Mouse (Mus musculus) cerebellum, postnatal 14 days (tissue): ENCODE data around the gene Ghitm.
"Not testable (repeated sequence)": the region's sequence is repeated elsewhere in the genome, so short reads cannot be mapped to it uniquely, and the experiment has no call there.

ENCODE experiments used
- DNase-seq, 2 experiments: peaks; one replicate each; pipeline ENCODE4 v3.0.0; 2021; ENCODE audit warnings: mixed read lengths in 2 of 2

Gene Ghitm

DNA sequence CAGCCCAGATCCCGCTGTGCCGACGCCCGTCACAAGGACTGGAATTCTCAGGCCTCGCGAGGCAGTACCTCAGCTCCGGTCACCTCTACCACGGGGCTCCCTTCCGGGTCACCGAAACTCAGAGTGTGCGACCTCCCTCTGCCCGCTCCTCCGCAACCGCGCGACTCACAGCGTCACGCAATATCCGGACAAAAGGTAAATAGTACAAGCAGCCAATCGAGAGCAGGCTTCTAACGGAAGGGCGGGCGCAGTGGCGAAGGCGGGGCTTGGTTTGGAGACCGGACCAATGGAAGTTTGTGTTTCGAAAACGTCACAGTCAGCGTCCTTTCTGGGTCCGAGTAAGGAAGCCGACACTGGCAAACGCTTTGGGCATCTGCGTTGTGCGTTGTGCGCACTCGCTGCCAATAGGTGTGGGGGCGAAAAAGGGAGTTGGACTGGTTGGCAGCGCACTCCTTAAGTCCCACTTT is at the start of gene Ghitm:
Gene Ghitm (minus strand): TSS at position 146 of the 467 bp plus-strand sequence.
- DNase-seq, result peak; percentile 97 to 98

DNA sequence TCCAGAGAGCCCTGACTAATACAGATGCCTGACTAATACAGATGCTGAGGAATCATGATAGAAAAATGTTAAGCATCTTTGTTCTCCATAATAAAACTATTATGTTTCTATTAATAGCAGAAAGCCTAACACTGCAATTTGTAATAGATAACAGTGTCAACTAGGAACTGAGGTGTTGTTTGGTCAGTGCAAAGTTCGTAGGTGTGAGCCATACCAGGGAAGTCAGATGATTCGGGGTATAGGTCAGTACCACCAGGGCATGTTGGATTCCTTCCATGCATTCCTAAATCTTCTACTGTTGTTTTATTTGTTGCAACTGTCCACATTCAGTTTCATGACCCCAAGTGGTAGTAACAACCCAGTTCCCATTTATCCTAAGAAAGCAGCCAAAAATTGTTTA is 49.8 kb upstream of the Ghitm start:
- no peak for DNase-seq

DNA sequence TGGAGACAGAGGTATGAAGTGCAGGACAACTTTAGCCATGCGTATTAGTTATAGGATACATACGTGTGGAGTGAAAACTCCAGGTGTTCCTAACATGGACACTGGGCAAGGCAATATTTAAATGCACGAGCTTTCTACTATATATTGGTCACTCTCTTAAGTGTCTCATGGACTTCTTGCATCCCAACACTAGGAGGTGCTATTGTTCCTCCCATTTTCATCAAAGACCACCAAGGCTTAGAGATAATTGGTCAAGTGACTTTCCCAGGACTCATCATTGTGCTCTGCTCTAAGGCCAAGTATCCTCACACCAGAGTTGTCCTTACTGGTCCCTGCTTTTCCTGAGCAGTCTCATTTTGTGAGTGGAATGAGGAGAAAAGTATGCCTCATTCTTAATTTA is 39.4 kb upstream of the Ghitm start:
- DNase-seq, result peak in 1 of 2 experiments; percentile 3

DNA sequence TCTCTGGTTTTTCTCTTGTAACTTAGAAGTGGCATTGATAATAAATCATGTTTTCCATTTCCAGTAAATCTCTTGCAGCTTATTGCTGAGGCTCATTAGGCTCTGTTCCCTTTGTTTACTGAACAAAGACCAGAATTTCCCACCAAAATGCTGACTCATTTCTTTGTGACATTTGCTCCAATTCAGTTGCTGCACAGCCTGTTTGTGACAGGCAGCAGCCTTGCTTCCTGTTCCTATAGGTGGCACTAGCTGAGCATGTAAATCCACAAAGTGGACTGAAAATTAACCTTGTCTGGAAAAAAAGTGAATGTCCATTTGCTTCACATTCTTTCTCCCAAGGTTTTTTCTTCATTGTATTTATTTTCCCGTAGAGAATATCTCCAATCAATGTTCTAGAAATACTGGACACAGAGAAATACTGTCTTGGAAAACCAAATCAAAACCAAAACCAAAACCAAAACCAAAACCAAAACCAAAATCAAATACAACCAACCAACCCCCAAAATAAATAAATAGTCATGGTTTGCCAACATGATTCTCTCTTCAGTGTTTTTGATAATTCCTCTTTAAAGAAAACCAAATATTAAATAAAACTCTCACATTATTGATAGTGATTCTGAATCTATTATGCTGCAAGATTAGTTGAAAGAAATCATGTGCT is 30.3 kb upstream of the Ghitm start:
- peak; percentile 29 to 31 for DNase-seq

DNA sequence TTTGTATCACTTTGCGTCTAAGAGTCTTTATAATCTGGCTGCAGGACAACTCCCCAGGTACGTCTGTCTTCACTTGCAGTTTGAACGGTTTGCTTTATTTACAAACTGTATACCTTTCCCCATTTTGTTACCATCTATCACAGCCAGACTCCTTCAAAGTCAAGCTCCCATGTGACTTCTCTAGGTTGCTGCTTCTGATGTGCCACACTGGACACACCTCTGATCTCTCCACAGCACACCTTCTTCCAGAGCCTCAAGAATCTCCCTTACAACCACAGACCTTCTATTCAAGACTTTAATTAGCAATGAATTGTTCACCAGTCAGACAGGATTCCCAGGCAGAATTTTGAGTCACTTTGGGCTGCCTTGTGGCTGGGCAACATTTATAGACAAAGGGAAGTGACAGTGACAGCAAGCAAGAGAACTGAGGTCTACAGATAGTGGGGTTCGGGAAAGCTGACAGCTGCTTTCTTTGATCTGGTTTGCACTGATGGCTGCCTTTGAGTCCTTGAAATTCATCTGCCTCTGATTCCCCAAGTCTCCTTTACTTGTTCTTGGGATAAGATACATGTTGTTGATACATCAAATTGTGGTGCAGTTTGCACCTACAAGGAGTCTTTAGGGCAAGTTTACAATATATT is 29.4 kb upstream of the Ghitm start:
- DNase-seq, result no peak

DNA sequence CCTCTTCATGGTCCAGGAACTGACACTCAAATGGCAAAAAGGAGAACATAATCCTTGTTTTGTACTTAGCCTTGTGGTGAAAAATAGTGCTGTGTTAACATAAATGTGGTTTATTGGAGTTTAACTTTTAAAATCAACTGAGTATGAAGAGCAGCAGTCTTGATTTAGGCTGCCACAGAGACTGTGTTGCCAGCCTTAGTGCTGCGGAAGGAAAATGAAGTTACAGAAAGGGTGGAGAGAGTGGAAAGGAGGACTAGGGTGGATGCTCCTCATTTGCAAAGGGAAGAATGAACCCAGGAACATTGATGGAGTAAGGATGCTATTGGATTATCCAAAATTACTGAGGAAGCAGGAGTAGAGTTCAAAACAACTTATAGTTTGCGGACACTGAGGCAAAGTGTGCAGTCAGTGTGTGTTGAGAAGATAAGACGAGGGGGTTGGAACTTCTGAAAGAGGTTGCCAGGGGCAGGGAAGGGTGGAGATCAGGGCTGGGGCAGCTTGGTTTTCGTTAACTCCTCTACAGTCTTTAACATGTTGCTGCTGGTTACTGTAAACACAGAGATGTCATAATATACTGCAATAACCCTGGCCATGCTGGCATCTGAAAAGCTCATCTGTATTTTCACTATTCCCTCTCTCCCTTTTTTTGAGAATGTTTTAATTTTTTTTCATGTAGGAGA is 28.3 kb upstream of the Ghitm start:
- no peak for DNase-seq

DNA sequence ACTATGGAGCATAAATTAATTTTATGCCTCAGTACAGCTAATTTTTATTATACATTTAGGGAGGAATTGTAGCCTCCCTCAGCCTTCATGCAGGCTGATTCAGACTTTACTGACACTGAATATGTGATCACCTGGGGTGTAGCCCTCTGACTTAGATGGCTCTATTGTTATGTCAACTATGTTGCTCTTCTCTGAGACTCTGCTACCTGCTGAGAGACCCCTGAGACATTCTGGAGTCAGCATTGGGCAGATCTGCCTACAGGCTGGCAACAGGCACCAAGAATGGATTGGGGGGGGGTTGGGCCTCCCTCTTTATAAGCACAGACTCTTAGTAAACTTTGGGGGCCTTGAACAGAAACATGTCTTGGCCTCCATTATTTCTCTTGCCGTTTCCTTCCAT is 19.3 kb upstream of the Ghitm start:
- no peak for DNase-seq

DNA sequence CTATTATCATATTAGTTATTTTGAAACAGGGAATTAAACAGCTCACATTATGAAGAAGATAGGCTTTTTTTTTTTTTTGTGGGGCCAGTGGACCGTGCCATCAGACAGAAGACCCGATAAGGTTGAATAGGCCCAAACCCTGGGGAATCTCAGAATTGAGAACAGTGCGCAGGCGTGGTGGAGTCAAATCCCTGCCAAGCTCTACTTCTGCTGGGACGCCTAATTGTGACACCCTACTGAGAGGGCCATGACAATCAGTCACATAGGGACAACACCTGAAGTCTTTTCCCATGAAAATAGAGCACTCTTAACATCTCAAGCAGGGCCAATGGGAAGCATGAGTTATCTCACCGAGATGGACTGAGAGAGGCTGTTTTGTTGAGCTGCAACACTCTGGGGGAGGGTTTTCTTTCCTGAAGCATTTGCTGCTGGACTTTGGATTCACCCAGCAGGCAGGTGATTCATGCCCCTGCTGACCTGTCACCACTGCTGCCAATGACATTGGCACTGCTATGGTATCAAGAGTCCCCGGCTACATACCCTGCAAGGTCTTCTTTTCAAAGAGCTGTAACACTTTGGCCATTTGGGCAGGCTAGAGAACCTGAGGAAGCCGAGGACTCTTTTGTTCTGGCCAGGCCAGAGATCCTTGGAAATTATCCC is 4.1 kb upstream of the Ghitm start:
- no peak for DNase-seq

DNA sequence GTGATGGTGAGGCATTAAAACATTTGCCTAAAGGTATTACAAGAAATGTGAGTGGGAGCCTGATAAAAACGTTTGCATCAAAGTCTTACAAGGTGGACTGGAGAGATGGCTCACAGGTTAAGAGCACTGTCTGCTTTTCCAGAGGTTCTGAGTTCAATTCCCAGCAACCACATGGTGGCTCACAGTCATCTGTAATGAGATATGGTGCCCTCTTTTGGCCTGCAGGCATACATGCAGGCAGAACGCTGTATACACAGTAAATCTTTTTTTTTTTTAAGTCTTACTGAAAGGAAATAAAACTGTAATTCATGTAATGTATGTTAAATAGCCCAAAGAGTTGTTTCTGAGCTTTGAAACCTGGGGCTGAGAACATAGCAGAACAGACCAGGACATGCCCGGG is 2.5 kb upstream of the Ghitm start:
- not testable (repeated sequence) for DNase-seq

DNA sequence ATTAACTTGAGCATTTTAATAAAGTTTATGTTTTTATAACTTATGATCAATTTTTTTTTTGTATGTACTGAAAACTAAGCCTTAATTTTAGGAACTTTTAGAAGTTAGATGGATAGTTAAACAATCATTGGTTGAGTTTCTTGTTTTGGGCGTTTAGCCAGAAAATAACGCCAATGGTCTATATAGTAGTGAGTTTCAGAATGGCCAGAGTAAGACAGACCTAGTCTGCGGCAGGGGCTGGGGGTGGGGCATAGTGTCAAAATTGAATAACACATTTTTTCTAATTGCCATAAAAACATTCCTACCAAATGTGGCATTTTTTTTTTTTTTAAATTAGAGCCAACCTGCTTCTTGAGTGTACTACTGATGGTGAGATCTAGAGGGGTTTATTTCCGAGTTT is 1.0 kb upstream of the Ghitm start:
- DNase-seq, result peak; percentile 19 to 20

DNA sequence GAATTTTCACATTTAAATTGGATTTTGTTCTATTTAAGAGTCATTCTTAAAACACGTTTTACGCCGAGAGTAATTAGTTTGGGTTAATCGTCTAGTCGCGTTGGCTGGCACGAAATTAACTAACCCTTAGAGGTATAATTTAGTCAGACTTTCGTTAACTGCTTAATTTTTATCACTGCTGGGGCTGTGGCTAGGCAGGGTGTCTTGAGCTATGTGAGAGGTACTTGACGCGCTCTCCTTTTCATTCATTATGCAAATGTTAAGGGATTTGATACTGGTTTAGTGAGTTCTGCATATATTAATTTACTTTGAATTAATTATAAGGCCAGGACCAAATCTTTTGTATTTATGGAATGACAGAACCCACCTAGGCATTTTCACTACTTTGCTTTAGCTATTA is 599 bp upstream of the Ghitm start:
- no peak for DNase-seq

DNA sequence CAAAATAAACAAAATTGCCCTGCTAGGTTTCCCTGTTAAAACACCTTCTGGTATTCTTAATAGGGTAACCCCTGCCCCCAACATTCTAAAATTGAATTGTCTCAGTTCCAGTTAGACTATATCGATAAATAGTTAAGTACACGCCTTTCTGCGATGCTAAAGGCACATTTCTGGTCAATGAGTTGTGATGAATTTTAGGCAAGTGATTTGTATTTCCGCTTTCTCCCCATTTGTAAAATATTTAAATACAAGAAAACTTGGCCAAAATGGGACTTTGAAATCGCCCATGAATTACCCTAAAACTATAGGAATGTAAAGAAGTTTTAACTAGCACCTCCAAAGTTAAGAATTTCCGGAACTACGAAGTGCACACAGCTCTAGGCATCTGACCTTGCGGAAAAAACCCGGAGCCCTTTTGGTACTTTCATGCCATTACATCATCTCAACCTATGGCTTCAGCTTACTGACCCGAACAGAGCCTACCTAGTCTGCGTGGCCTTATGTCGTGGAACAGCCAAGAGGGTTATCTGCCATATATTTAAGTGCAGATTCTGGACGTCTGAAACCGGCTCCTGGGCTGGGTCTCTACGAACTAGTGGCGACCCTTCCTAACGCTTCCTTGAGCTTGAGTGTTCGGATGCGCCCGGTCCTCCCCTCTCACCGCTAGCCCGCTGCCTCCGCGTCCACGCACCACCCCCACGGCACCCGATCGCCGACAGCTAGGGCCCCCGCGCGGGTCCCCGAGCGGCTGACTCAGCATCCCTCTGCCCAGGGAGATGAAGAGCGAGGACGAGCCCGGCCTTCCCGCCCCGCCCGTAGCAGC is 557 bp downstream of the Ghitm start:
- no peak for DNase-seq

DNA sequence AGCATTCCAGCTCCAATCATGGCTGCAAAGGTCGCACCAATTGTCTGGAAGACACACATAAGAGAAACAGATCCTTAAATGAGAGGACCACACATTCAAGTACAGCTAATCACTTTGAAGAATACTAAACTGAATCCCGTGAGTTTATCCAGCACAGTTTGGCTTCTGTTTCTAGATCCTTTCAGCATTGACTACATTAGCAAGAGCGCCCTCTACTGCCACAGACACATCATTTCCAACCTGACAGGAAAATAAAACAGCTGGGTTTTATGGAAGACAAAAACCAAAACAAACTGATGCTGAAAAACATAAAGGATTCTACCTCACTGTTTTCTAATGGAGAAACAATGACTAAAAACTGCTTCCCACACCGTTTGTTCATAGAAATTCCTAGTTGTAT is 7.4 kb downstream of the Ghitm start:
- DNase-seq, result peak; percentile 56 to 69

DNA sequence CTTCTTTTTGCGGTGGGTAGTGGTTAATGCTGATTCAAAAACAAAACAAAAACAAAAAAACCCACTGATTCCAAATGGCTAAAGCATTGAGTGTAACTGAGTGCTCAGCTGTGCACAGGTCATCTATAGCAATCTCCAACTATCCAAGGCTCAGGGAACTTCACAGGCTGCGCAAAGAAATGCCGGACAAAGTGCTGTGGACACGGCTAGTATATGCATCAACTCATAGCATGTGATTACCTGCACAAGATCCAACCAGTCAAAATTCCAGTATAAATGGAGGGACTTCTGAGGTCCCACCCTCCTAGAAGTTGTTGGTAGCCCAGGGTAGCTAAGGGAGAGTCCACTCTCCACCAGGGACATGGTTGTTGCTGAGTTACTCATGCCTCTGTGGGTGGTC is 15.8 kb downstream of the Ghitm start:
- DNase-seq, result no peak

DNA sequence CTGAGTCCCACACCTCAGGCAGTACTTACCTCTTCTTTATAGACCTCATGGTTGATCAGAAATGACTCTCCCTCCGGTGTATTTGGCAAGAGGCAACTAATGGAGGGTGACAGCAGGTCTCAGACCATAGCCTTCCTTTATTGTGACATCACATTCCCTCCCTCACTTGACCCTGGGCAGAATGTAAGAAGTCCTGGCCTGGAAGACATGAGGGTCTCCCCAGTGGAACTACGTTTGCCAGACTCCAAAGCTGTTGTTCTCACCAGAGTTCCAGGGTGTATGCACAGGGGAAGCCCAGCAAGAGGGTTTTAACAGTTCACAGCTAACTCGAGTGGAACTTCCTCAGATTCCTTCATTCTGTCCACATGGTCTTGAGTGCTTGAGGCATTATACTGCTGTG is 21.1 kb downstream of the Ghitm start, which contains the start of gene 2610528A11Rik:
Gene 2610528A11Rik (minus strand): TSS at position 101 of the 400 bp plus-strand sequence.
- no peak for DNase-seq

DNA sequence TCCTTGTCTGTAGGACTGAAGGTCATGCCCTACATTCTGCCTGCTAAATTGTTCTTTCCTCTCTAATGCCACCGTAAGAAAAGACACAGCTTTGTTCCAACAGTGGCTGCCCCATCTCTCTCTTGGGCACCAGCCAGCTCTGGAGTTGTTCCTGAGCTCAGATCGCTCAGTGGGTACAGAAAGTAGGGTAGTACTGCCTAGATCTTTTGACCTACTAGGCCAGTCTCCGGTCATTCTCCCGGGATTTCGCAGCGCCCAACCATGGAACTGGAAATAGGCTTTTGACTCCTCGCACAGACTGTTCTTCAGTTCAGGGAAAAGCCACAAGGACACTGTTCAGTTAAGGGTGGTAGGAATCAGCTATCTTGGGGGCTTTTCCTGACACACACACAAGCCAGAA is 22.1 kb downstream of the Ghitm start:
- DNase-seq, result peak in 1 of 2 experiments; percentile 17

DNA sequence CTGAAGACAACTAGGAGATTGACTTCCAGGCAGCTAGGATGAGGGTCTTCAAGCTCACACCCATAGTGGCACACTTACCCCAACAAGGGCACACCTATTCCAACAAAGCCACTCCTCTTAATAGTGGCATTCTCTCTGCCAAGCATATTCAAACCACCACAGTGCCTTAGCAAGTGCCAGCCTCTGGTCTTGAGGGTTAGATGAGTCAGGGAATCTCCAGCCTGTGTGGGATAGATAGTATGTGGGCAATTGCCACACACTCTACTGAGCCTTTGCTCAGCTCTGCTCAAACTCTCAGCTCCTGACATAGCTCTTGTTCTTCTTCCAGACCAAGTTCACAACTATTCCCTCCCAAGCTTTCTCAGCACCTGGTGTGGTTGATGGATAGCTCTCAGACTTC is 23.7 kb downstream of the Ghitm start:
- DNase-seq, result no peak

DNA sequence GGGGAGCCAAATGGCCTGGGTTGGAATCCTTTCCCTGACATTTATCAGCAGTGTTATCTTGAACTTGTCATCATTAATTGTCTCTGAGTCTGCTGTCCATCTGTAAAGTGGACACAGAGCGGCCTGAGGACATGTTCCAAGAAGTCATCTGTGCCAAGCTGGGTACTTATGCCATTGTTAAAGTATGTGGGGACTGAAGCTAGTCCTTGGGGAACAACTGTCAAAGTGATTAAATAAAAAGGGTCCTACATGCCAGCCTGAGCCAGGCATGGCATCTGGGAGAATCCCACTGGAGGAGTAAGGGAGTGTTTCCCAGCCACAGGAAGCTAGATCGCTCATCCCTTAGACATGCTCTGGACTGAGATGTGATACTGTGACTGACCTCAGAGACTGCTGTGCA is 24.6 kb downstream of the Ghitm start:
- no peak for DNase-seq

DNA sequence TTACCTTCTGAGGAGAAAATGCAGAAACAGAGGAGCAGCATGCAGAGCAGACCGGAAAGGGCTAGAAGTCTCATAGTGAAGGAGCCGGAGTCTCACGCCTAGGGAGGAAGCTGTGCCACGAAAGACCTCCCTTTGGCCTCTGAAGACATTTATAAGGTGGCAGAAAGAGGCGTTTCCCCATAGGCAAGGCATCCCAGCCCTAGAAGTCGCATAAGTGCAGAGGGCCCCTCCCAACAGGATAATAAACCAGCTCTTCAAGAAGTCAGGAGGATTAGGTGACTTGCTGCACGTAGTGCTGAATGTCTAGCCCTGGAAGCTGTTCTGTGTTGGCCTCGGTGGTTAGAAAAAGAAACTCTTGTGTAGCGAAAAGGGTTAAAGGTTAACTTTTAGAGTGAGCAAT is 25.1 kb downstream of the Ghitm start:
- no peak for DNase-seq

DNA sequence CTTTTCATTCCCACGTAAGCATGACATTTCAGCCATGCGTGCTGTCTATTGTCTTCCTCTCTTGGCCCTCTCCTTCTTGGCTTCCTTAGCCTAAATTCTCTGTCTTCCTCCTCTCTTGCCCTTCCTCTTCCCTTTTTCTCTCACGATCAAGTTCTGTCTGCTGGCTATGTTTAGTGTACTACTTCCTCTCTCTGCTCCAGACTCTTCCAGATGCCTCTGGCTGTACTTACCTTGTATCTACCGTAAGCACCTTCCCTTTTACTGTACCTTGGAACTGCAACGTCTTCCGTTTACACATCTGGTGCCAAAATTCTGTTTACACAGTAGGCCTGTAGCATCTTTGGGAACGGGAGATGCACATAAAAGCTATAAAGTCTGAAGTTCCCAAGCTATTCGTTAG is 25.6 kb downstream of the Ghitm start:
- DNase-seq, result no peak

DNA sequence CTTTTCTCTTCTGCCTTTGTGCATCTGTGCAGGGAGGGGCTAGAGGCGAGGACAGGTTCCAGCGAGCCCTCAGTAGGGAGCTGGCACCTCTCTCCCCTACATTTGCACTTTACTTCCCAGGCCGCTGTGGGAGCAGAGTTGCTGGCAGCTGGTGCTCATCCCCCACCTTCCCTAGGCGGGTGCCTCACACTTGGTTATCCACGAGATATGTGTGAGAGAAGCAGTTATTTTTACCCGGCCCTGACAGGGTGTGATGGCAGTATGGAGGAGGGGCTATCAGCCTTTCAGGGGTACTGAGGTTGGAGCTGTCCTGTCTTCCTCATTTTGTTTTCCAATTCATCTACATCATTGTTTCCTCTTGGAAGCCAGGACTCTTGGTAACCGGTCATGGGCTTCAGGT is 29.2 kb downstream of the Ghitm start:
- DNase-seq, result no peak

DNA sequence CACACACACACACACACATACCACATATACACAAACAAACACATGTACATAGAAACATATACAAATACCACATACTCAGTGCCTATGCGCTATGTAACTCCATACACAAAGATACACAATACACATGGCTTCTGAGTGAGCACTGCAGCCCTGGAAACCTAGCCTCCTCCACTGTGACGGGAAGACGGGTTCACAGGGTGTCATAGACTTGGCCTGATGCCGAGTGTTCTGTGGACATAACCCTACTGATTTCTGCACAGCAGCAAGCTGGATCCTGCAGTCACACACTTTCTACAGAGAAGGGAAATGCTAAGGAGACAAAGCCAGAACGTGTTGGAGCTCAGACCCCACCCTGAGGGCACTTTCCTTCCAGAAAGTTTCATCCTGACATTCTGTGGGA is 30.3 kb downstream of the Ghitm start:
- peak in 1 of 2 experiments; percentile 26 for DNase-seq

DNA sequence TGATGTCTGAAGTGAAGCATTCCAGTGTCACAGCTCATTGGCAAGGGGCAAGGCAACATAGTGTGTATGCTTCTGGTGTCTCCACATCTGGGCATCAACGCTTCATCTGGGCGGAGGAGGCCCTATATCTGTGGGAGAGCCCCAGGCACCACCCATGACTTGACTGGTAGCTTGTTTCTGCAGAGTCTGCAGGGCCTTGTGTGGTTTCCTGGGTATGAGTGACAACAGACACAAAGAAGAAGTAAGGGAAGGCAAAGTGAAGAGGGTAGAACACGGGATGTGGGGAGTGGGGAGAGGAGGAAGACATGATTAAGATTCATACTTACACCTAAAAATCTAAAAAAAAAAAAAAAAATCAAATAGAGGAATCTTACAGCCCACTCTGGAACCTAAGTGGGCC is 32.6 kb downstream of the Ghitm start:
- DNase-seq, result no peak
